Mouse (Mus musculus) heart, postnatal 0 days (tissue): ENCODE measurements around the gene Lmo1.

ENCODE experiments used
- CTCF ChIP-seq: IDR thresholded peaks from 2 replicates; pipeline ENCODE4 v1.5.1; 2016; ENCODE audit warnings: antibody characterized with exemption, control low read depth, low read depth
- EP300 ChIP-seq: IDR thresholded peaks from 2 replicates; pipeline ENCODE4 v1.6.1; 2016; ENCODE audit warnings: antibody characterized with exemption, low read depth

GRCm38 (mm10) chr7:109170441-109170820 is 4.6 kb downstream of the Lmo1 start:
- peak; percentile 78 for TF ChIP-seq CTCF
- no peak for TF ChIP-seq EP300
